Mouse (Mus musculus) left cerebral cortex, postnatal 36 days (tissue): ENCODE measurements around the gene Sarm1. TPM values are rescaled to one million over a fixed set of nuclear protein-coding genes. Genes with fewer than 3 reads are reported as not detected.

Experiments used
- DNase-seq, 2 experiments: peaks; one replicate each; pipeline ENCODE4 v3.0.0; 2021 to 2022; ENCODE audit warnings: low spot score in 2 of 2, mixed read lengths in 1 of 2
- intact Hi-C: fragments of 180-260 bp; cut with DNase I; formaldehyde crosslinking; loops from one replicate; pipeline ENCODE4 v1.15.1; 2025
- total RNA-seq, 2 experiments: library from RNA; stranded (reverse); gene quantifications; 2 replicates each; pipeline ENCODE4 v1.2.3; 2021

The Sarm1 gene
- total RNA-seq, 2 experiments from 2014 or later, result 33.7 to 34.1 TPM

- DNase-seq, result no peak
- intact Hi-C loops, result loop anchor here (2.0 kb wide), 1 partner anchor 24 kb away; the partner anchor contains the start of genes Ift20 and Tnfaip1
Measured at GRCm38 (mm10) chr11:78513106-78513790, 15.7 kb upstream of the Sarm1 start.

- intact Hi-C loops, result loop anchor here (2.0 kb wide), 1 partner anchor 25 kb away; the partner anchor contains the start of genes Ift20 and Tnfaip1
- DNase-seq, result peak; percentile 88
Measured at GRCm38 (mm10) chr11:78512025-78512957, 14.7 kb upstream of the Sarm1 start, which contains the start of the genes Tmem199 and Poldip2. Gene Tmem199, minus strand, starts transcription at chr11:78512172. Gene Poldip2, plus strand, starts transcription at chr11:78512193.

DNA sequence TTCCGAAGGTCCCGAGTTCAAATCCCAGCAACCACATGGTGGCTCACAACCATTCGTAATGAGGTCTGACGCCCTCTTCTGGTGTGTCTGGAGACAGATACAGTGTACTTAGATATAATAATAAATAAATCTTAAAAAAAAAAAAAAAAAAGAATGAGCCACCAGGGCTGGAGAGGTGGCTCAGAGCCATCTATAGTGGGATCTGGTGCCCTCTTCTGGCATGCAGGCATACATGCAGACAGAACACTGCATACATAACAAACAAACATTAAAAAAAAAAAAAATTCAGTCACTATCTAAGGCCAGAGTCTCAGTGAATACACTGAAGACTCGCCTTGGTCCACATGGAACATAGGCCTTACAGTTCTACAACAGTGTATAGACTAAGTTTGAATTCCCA is 11.6 kb upstream of the Sarm1 start:
- intact Hi-C loops, result no loop called here
- DNase-seq, result no peak

DNA sequence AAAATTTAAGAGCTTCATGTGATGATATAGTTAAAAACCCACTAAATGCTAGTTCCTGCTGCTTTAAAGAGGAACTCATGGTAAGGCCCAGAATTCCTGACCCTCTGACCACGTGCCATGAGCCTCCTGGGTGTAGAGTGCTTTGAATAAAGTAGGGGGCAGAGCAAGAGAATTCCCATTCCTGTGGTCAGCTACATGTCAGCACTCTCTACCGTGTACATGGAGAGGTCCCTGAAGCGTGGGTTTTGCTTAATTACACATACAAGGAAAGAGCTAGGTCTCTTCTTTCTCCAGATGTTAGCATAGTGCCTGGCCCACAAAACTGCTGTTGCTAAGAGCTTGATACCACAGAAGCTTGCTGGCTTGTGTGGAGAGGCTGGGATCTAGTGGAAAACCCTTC is 7.9 kb upstream of the Sarm1 start:
- intact Hi-C loops, result no loop called here
- no peak for DNase-seq

DNA sequence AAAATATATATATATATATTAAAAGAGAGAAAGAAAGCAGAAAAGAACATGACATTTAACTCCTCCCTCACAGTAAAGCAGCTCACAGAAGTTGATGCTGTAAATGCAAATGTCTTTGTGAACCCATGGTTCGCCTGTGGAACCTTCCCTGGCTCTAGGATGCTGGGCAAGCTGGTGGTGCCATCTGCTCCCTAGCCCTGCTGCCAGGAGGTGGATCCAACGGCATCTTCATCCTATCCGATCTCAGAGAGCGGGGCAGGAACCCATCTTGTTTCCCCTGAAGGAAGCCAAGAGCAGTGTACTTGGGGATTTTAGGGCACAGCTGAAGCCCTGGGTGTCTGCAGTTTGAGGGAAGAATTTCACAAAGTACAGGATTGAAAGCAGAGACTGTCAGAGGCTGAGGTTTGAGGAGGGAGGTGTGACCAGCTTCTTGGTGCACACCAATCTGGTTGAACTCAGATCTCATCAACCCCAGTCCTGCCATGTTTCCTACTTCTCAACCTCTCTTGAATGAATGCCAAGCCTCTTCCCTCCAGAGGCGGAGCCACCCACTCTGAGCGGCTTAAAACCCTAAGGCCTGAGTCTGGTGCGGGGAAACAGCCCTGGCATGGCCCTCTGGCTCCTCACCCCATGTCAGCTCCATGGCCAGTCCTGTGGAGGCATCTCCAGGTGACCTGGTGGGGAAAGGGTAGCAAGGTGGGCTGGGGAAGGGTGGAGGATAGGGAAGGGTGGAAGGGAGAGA is 5.5 kb upstream of the Sarm1 start, which contains the start of gene Sebox:
Sebox (plus strand) TSS at position 539 of the 742 bp plus-strand sequence.
- DNase-seq, result peak in 1 of 2 experiments; percentile 50

GRCm38 (mm10) chr11:78501529-78501928 is 4.0 kb upstream of the Sarm1 start:
- DNase-seq, result no peak
- intact Hi-C loops, result no loop called here

More for the DNA sequence above, 5.5 kb upstream of the Sarm1 start, which contains the start of gene Sebox:
- intact Hi-C loops, result no loop called here

GRCm38 (mm10) chr11:78500623-78501202 is 3.2 kb upstream of the Sarm1 start:
- no peak for DNase-seq
- intact Hi-C loops, result no loop called here

DNA sequence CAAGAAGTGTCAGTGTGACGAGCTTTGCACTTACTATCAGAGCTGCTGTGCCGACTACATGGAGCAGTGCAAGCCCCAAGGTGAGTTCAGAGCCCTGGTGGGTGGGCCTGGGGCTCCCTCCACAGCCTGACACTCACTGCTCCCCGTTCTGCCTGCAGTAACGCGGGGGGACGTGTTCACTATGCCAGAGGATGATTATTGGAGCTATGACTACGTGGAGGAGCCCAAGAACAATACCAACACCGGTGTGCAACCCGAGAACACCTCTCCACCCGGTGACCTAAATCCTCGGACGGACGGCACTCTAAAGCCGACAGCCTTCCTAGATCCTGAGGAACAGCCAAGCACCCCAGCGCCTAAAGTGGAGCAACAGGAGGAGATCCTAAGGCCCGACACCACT is 2.0 kb upstream of the Sarm1 start:
- DNase-seq, result no peak
- intact Hi-C loops, result no loop called here

- DNase-seq, result no peak
- intact Hi-C loops, result no loop called here
Measured at GRCm38 (mm10) chr11:78499004-78499403, 1.4 kb upstream of the Sarm1 start, which contains the start of gene Vtn. Gene Vtn, plus strand, starts transcription at chr11:78499091.

DNA sequence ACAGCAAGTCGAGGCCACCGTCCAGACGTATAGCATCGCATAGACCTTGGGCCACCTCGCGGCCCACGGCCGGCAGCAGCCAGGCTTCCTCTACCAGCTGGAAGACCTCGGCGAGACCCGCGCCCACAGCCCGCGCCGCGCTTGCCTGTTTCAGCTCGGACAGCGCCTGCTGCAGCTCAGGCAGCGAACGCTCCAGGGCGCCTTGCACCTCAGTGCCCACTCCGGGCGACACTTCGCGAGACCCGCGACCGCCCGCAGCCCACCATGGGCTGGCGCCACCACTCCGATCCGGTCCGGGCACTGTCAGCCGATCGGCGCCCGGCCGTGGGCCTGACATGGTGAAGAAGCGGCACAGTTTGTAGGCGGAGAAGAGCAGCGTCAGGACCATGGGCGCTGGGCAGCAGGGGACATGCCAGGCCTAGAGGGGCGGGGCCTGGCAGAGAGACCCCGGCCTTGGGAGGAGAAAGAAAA is 448 bp downstream of the Sarm1 start:
- intact Hi-C loops, result no loop called here
- peak; percentile 67 to 70 for DNase-seq

DNA sequence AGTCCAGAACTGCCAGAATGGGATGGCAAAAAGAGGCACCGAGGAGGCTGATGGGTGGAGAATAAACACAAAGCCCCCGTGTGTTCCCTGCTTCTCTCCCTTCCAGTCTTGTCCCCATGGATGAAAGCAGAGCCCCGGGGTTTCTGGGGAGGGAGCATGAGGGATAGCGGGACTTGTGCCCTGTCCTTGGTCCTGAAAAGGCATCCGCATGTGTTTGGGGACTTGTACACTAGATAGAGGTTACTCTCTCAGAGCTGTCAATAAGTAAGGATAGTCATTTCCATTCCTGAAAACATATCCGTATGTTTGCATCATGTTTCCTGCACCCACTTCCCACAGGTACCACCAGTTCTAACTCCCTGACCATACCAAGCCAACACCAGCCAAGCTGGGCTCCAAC is 1.6 kb downstream of the Sarm1 start:
- no peak for DNase-seq
- intact Hi-C loops, result no loop called here

DNA sequence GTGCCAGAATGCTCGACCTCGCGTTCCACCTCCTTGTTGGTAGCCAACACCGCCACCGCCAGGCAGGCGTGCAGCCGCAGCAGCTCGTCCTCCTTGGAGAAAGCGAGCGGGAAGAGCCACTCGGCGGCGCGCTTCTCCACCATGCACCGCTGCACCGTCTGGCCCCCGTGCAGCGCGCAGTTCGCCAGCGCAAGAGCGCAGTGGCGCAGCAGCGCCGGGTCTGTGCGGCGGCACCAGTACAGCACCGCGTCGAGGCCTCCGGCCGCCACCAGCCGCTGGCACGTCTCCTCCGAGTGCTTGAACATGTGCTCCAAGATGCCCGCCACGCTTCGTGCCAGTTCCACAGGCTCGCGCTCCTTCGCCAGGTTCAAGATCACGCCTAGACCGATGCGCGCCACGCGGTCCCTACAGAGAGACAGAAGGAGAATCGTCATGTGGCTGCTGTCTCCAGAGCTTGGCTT is 6.7 kb downstream of the Sarm1 start:
- intact Hi-C loops, result no loop called here
- peak; percentile 57 to 71 for DNase-seq

DNA sequence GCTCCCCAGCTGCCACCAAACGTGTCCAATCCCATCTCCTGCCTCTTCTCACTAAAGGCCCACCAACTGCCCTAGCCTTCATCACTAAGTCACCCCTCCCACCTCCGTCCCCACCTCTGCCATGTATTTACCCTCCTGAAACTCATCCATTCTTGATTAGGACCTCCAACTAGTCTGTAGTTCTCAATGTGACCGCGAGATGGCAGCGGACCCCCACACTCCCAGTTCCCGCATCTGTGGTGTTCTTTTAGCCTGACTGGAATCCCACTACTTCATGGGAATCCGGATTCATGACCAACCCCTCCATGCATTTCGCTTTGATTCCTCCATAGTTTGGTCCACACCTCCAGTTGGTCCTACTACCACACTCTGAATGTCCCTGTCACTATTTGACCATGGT is 9.4 kb downstream of the Sarm1 start:
- DNase-seq, result peak; percentile 54 to 73
- intact Hi-C loops, result no loop called here

DNA sequence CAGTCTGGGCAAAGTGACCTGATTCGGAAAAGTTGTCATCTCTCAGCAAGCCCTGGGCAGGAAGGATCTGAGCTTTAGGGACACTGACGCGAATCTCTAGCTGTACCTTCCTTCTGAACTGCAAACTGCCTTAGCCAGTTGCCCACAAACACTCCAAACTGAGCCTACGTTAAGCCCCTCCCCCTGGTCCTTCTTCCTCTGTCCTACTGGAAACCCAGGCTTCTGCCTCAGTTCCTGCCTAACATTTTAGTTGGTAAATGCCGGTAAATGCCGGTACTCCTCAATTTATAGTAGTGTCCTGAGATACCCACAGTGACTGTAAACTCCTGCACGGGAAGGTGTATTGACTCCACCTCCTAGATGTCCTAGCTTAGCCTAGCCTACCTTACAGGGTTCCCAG is 13.9 kb downstream of the Sarm1 start:
- intact Hi-C loops, result no loop called here

DNA sequence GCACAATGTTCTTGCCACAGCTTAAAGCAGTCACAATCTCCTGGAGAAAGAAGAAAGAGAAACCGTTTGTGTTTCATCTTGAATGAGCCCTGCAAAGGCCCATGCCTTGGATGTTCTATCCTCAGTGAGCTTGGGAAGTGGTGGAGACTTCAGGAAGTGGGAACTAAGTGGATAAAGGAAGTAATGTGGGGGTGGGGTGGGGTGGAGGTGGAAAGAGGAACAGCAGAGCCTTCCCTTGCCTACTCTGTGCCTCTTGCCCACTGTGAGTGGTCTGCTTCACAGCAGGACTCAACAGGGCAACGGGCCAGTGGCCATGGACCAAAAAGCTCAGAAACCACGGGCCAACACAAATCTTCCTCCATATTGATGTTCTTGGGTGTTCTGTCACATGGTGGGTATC is 22.3 kb downstream of the Sarm1 start:
- DNase-seq, result no peak
- intact Hi-C loops, result no loop called here

More for the DNA sequence above, 13.9 kb downstream of the Sarm1 start:
- no peak for DNase-seq

GRCm38 (mm10) chr11:78471326-78472103 is 26.0 kb downstream of the Sarm1 start:
- intact Hi-C loops, result no loop called here
- no peak for DNase-seq

GRCm38 (mm10) chr11:78467932-78468331 is 29.6 kb downstream of the Sarm1 start:
- intact Hi-C loops, result no loop called here
- DNase-seq, result no peak

DNA sequence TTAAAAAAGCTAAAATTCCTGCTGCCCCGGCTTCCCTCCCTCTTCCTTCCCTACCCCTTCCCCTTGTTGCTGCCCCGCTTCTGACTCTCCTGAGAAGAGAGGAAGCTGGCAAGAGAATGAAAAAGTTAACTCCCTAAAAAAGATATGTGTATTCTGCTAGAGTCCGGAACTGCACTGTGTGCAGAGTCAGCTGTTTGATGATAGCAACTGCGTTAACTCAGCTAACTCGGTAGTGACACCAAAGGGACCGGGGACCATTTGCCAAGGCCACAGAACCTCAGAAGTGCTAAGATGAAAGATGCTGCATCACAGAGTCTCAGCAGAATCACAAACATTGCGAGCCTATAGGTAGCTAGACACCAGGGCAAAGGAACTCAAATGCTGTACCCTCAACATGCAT is 30.0 kb downstream of the Sarm1 start:
- DNase-seq, result no peak

More for the DNA sequence above, 30.0 kb downstream of the Sarm1 start:
- intact Hi-C loops, result no loop called here
